Mouse (Mus musculus): ENCODE measurements around the gene Ksr2. TPM values are rescaled to one million over a fixed set of nuclear protein-coding genes. Genes with fewer than 3 reads are reported as not detected.

Ksr2 gene
- polyA plus RNA-seq, 1 experiment from 2014 or later: 0.07 TPM

- no peak overlapping the region for H3K27ac ChIP-seq (replicated peaks)
- no peak overlapping the region for H3K4me3 ChIP-seq
- peaks cover 48% of the 10 kb centered on the region for H3K4me1 ChIP-seq
- no peak overlapping the region for H3K9ac ChIP-seq
- H3K4me2 ChIP-seq: no peak overlapping the region
- 78% methylated on average over 3 of the region's 4 CpGs for WGBS
- no peak for ATAC-seq (ENCODE audit: extremely low read depth, insufficient number of reproducible peaks, low FRiP score, low TSS enrichment)
- peaks cover 5% of the 10 kb centered on the region; the same call in 1 of the 2 replicates for H3K27me3 ChIP-seq (replicated peaks)
- H3K9me3 ChIP-seq: no peaks in the 10 kb centered on the region
- H3K36me3 ChIP-seq: no peaks in the 10 kb centered on the region
These were observed 253.5 kb downstream of the Ksr2 start for GRCm38 (mm10) chr5:117667314-117667713.

DNA sequence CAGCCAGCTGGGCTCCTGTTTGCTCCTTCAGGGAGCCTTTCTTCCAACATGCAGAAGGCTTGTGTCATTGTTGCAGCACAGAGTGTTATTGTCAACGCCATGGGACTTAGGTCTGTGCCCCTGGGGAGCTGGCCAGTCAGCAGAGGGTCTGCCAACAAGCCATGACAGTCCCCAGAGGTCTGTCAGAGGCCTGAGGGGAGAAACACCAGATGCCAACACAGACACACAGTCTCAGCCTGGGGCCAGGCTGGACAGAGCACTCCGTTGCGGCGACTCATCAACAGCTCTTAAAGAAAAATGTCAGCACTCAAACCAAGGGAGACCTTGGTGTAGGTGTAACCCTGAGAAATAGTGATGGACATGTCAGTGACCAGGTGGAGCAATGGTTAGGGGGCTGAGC, 255.5 kb downstream of the Ksr2 start:
- Histone ChIP-seq H3K36me3 (no peaks in the 10 kb centered on the region), H3K27ac (replicated peaks) (peak overlapping the region; percentile 54), H3K4me3 (no peak overlapping the region), H3K27me3 (replicated peaks) (no peaks in the 10 kb centered on the region; the same call in 1 of the 2 replicates), H3K4me2 (no peak overlapping the region), H3K4me1 (peaks cover 45% of the 10 kb centered on the region), H3K9me3 (no peaks in the 10 kb centered on the region), H3K9ac (no peak overlapping the region)
- 20% methylated on average over 4 of the region's 4 CpGs for WGBS
- ATAC-seq (ENCODE audit: extremely low read depth, insufficient number of reproducible peaks, low FRiP score, low TSS enrichment): no peak

DNA sequence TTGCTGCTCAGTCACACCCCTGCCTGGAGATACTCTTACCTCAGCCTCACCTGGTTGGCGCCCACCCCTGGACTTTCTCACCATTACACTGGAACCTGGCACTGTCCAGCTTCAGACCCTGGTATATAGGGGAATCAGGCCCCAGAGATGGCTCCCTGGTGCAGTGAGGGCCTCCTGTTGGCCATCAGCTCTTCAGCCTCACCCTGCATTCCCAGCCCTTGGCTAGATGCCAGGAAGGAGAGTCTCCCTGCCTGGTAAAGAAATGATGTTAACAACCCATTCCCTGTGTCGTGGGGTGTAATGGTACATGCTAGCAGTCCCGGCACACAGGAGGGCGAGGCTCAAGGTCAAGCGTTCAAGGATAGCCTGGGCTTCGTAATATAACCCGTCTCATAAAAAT, 256.0 kb downstream of the Ksr2 start:
- ATAC-seq (ENCODE audit: extremely low read depth, insufficient number of reproducible peaks, low FRiP score, low TSS enrichment): no peak
- H3K9me3 ChIP-seq: no peaks in the 10 kb centered on the region
- H3K9ac ChIP-seq: no peak overlapping the region
- no peaks in the 10 kb centered on the region for H3K36me3 ChIP-seq
- H3K4me1 ChIP-seq: peaks cover 44% of the 10 kb centered on the region
- no peaks in the 10 kb centered on the region for H3K27me3 ChIP-seq (replicated peaks)
- no peak overlapping the region for H3K4me3 ChIP-seq
- no peak overlapping the region for H3K4me2 ChIP-seq
- 48% methylated on average over 7 of the region's 7 CpGs for WGBS
- peak overlapping the region; percentile 54 for H3K27ac ChIP-seq (replicated peaks)

DNA sequence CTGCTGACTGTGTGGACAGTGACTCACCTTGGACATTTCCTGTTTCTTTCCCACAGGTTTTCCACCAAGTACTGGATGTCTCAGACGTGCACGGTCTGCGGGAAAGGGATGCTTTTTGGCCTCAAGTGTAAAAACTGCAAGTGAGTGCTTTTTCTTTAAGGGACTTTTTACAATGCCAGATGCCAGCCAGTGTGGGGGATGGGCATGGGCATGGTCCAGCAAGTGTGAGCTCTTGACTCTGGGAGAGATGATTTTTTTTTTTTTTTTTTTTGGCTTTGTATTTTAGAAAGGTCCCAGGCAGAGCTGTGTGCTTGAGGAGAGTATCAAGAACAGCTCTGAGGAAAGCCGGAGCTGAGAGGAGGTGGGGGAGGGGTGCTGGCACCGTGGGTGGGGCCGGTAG, 257.6 kb downstream of the Ksr2 start:
- no peak for ATAC-seq (ENCODE audit: extremely low read depth, insufficient number of reproducible peaks, low FRiP score, low TSS enrichment)
- Histone ChIP-seq H3K27me3 (replicated peaks) (no peaks in the 10 kb centered on the region), H3K36me3 (no peaks in the 10 kb centered on the region), H3K27ac (replicated peaks) (no peak overlapping the region), H3K4me3 (no peak overlapping the region), H3K9me3 (no peaks in the 10 kb centered on the region), H3K9ac (no peak overlapping the region), H3K4me1 (peaks cover 36% of the 10 kb centered on the region), H3K4me2 (no peak overlapping the region)
- WGBS: 49% methylated on average over 6 of the region's 6 CpGs

DNA sequence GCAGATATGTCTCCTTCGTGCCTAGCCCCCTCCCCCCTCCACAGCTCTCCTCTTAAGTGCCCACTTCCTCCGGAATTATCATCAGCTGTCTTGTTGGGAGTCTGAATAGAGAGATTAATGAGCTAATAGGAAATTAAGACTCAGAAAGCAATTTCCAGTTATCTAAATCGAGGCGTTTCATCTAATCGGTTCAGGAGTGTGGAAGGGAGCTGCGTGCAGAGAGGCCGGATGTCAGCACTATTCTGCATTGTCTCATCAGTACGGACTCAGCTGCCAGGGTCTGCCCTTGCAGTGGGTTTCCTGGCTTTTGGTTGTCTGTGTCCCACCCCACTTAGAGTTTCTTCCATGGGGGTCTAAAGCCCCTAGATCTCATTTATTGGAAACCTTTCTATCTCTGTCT, 262.0 kb downstream of the Ksr2 start:
- no peak for ATAC-seq (ENCODE audit: extremely low read depth, insufficient number of reproducible peaks, low FRiP score, low TSS enrichment)
- H3K36me3 ChIP-seq: no peaks in the 10 kb centered on the region
- H3K27me3 ChIP-seq (replicated peaks): peaks cover 16% of the 10 kb centered on the region
- H3K4me1 ChIP-seq: peaks cover 9% of the 10 kb centered on the region
- WGBS: 45% methylated on average over 8 of the region's 8 CpGs
- H3K4me2 ChIP-seq: no peak overlapping the region
- H3K9me3 ChIP-seq: no peaks in the 10 kb centered on the region
- H3K4me3 ChIP-seq: no peak overlapping the region
- no peak overlapping the region for H3K9ac ChIP-seq
- H3K27ac ChIP-seq (replicated peaks): no peak overlapping the region

DNA sequence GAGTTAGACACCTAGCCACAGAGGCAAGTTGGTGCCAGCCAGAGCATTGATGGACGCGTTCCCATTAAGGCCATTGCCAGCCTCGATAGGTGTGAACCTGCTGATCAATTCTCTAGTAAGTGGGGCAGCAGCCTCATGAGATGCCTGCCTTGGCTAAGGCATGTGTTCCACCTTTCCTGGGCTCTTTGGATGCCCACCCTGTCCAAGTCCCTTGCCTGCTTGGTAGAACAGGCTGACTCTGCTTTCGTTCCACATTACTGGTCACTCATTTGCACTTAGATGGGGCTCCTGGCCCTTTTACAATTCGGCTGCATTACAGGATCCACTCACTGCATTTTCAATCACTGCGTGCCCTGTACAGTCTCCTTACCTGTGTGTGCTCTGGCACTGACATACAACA, 263.4 kb downstream of the Ksr2 start:
- Histone ChIP-seq H3K9ac (no peak overlapping the region), H3K27me3 (replicated peaks) (peaks cover 16% of the 10 kb centered on the region), H3K27ac (replicated peaks) (no peak overlapping the region), H3K4me1 (no peaks in the 10 kb centered on the region; the same call in 1 of the 2 replicates), H3K36me3 (no peaks in the 10 kb centered on the region), H3K4me3 (no peak overlapping the region), H3K9me3 (no peaks in the 10 kb centered on the region), H3K4me2 (no peak overlapping the region)
- ATAC-seq (ENCODE audit: extremely low read depth, insufficient number of reproducible peaks, low FRiP score, low TSS enrichment): no peak
- 87% methylated on average over 6 of the region's 6 CpGs for WGBS

GRCm38 (mm10) chr5:117678371-117678770, 264.6 kb downstream of the Ksr2 start:
- no peak overlapping the region for H3K4me3 ChIP-seq
- H3K4me1 ChIP-seq: no peaks in the 10 kb centered on the region; the same call in 1 of the 2 replicates
- no peak for ATAC-seq (ENCODE audit: extremely low read depth, insufficient number of reproducible peaks, low FRiP score, low TSS enrichment)
- no peak overlapping the region for H3K9ac ChIP-seq
- no peaks in the 10 kb centered on the region for H3K36me3 ChIP-seq
- no peak overlapping the region for H3K4me2 ChIP-seq
- H3K9me3 ChIP-seq: no peaks in the 10 kb centered on the region
- peaks cover 16% of the 10 kb centered on the region for H3K27me3 ChIP-seq (replicated peaks)
- 71% methylated on average over 4 of the region's 5 CpGs for WGBS
- H3K27ac ChIP-seq (replicated peaks): no peak overlapping the region

- Histone ChIP-seq H3K4me3 (no peak overlapping the region), H3K9ac (no peak overlapping the region), H3K9me3 (no peaks in the 10 kb centered on the region), H3K36me3 (no peaks in the 10 kb centered on the region), H3K27me3 (replicated peaks) (peaks cover 19% of the 10 kb centered on the region), H3K4me2 (no peak overlapping the region), H3K4me1 (no peaks in the 10 kb centered on the region), H3K27ac (replicated peaks) (no peak overlapping the region)
- ATAC-seq (ENCODE audit: extremely low read depth, insufficient number of reproducible peaks, low FRiP score, low TSS enrichment): no peak
- 91% methylated on average over 3 of the region's 3 CpGs for WGBS
These were observed 268.4 kb downstream of the Ksr2 start for GRCm38 (mm10) chr5:117682226-117682625.

DNA sequence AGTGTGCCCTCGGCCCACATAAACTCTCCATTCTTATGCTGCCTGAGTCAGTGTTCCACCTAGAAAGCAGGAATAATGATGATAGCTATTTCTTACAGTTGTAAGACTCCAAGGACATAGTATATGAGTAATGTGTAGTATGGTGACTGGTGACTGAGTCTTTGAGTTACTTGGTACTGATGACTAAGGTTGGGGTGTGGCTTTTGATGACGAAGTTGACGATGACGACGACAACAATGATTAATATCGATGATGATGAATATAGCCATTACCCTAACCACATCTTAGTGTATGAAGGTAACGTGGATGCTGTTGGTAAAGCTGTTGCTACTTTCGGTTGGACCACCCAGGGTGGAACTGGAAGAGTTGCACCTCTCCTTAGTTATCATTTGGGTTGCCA, 270.7 kb downstream of the Ksr2 start:
- ATAC-seq (ENCODE audit: extremely low read depth, insufficient number of reproducible peaks, low FRiP score, low TSS enrichment): no peak
- H3K36me3 ChIP-seq: no peaks in the 10 kb centered on the region
- no peak overlapping the region for H3K27ac ChIP-seq (replicated peaks)
- H3K9ac ChIP-seq: no peak overlapping the region
- H3K9me3 ChIP-seq: no peaks in the 10 kb centered on the region
- H3K4me1 ChIP-seq: no peaks in the 10 kb centered on the region
- H3K4me2 ChIP-seq: no peak overlapping the region
- no peak overlapping the region for H3K4me3 ChIP-seq
- H3K27me3 ChIP-seq (replicated peaks): peaks cover 15% of the 10 kb centered on the region
- WGBS: 82% methylated on average over 8 of the region's 8 CpGs

DNA sequence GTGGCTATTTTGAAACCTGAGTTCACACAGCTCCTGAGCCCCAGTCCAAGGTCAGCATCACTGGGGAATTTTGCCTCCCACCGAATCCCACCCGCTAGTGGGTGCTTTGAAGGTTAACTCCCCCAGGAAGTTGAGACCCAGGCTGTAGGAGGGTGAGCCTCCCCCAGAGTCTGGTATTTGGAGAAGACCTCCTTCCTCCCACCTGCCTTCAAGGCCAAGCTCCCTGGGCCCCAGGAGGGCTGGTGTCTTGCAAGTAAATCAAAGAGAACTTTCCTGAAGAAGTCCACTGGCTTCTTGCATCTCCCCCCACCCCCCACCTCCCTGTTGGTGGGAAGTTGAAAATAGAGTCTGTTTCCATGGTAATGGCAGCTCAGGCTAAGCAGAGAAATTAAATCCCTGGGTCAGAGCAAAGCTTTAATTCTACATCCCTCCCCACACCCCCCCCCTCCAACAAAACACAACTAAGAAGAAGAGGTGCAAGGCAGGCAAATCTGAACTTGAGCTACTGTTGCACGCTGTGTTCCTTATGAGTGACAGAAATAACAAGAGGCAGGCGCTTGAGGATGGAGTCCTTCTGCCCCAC, 274.1 kb downstream of the Ksr2 start:
- 33% methylated on average over 4 of the region's 4 CpGs for WGBS
- H3K36me3 ChIP-seq: no peaks in the 10 kb centered on the region
- H3K4me3 ChIP-seq: no peak overlapping the region
- H3K27ac ChIP-seq (replicated peaks): no peak overlapping the region
- no peak overlapping the region for H3K9ac ChIP-seq
- H3K9me3 ChIP-seq: no peaks in the 10 kb centered on the region
- peaks cover 10% of the 10 kb centered on the region for H3K27me3 ChIP-seq (replicated peaks)
- no peak for ATAC-seq (ENCODE audit: extremely low read depth, insufficient number of reproducible peaks, low FRiP score, low TSS enrichment)
- H3K4me1 ChIP-seq: no peaks in the 10 kb centered on the region
- no peak overlapping the region for H3K4me2 ChIP-seq

DNA sequence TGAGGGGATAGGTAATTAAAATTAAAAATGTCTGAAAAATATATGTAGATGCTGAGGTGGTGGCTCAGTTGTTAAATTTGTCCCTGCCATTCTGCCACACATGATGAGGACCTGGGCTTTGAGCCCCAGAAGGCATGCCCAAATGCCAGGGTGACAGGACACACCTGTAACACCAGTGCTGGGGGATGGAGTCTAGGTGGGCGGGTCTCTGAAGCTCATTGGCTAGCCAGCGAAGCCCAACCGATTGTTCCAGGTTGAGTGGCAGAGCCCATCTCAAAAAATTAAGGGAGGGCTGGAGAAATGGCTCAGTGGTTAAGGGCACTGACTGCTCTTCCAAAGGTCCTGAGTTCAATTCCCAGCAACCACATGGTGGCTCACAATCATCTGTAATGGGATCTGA, 274.9 kb downstream of the Ksr2 start:
- H3K27me3 ChIP-seq (replicated peaks): peaks cover 10% of the 10 kb centered on the region
- no peak for ATAC-seq (ENCODE audit: extremely low read depth, insufficient number of reproducible peaks, low FRiP score, low TSS enrichment)
- no peak overlapping the region for H3K4me2 ChIP-seq
- H3K4me3 ChIP-seq: no peak overlapping the region
- no peaks in the 10 kb centered on the region for H3K9me3 ChIP-seq
- H3K36me3 ChIP-seq: no peaks in the 10 kb centered on the region
- WGBS: 27% methylated on average over 3 of the region's 3 CpGs
- H3K9ac ChIP-seq: no peak overlapping the region
- H3K27ac ChIP-seq (replicated peaks): no peak overlapping the region
- no peaks in the 10 kb centered on the region for H3K4me1 ChIP-seq

GRCm38 (mm10) chr5:117689840-117690239, 276.0 kb downstream of the Ksr2 start:
- Histone ChIP-seq H3K27me3 (replicated peaks) (peaks cover 15% of the 10 kb centered on the region), H3K4me1 (no peaks in the 10 kb centered on the region), H3K4me3 (no peak overlapping the region), H3K36me3 (no peaks in the 10 kb centered on the region), H3K4me2 (no peak overlapping the region), H3K27ac (replicated peaks) (no peak overlapping the region), H3K9ac (no peak overlapping the region), H3K9me3 (no peaks in the 10 kb centered on the region)
- WGBS: 58% methylated on average over 8 of the region's 8 CpGs
- ATAC-seq (ENCODE audit: extremely low read depth, insufficient number of reproducible peaks, low FRiP score, low TSS enrichment): no peak
